Mouse (Mus musculus) Patski (cell line): ENCODE data around the gene Hsd17b10. TPM values are rescaled to one million over a fixed set of nuclear protein-coding genes. Genes with fewer than 3 reads are reported as not detected.

ENCODE experiments used
- ATAC-seq: fragments of 100-300 bp; one replicate; pipeline ENCODE4 v1.8.0; 2021
- CTCF ChIA-PET: fragments of 350-600 bp; sonication (Branson Sonifier 250); formaldehyde crosslinking; loops from one replicate; lab custom pipeline; 2022; ENCODE audit warnings: inconsistent platforms; lab: Charles Lee
- POLR2A ChIA-PET: fragments of 350-600 bp; sonication (Branson Sonifier 250); formaldehyde crosslinking; loops from one replicate; lab custom pipeline; 2022; ENCODE audit warnings: antibody characterized with exemption, inconsistent platforms; lab: Charles Lee
- DNase-seq: peaks from one replicate; pipeline ENCODE4 v3.0.0-alpha.2; 2011; ENCODE audit warnings: low read depth, low spot score
- H3K27me3 ChIP-seq: fragments of 371-371 bp; one replicate; pipeline ENCODE4 v1.5.1; 2021
- CTCF ChIP-seq: fragments of 100-300 bp; IDR thresholded peaks from one replicate; pipeline ENCODE4 v1.5.1; 2021
- in situ Hi-C: fragments of 300-500 bp; cut with MboI; formaldehyde crosslinking; loops from 3 replicates; pipeline ENCODE4 v1.11.1; 2018; ENCODE audit warnings: low pct_unique_long_range_greater_than_20kb, mixed read lengths
- polyA plus RNA-seq: library from polyadenylated mRNA; unstranded; gene quantifications from one replicate; pipeline ENCODE4 v1.2.3, GENCODE M21; 2021

Hsd17b10 gene
- polyA plus RNA-seq: 155 TPM

- POLR2A ChIA-PET: no interaction called here
- no peak for TF ChIP-seq CTCF
- H3K27me3 ChIP-seq: peaks cover 17% of the 10 kb centered on the region
- CTCF ChIA-PET: interaction anchor here (0.8 kb wide), 1 partner anchor 12 kb away, joined by 4 read pairs; no protein-coding TSS in a partner anchor
- in situ Hi-C loops: loop anchor here (25.0 kb wide), 2 partner anchors 335 to 490 kb away; partner anchors contain the start of genes Kantr, Phf8 and Tspyl2
- DNase-seq: no peak
- peak; percentile 96 for ATAC-seq
Observed at GRCm38 (mm10) chrX:152001737-152002710, at the start of gene Hsd17b10. Hsd17b10 (plus strand) TSS chrX:152001845.

- TF ChIP-seq CTCF: no peak
- DNase-seq (no peak), ATAC-seq (no peak)
- ChIA-PET CTCF (no interaction called here), POLR2A (no interaction called here)
- in situ Hi-C loops: no loop called here
- peaks cover 28% of the 10 kb centered on the region for H3K27me3 ChIP-seq
Observed at GRCm38 (mm10) chrX:151999006-151999710, 2.5 kb upstream of the Hsd17b10 start.

GRCm38 (mm10) chrX:152001182-152001684, 412 bp upstream of the Hsd17b10 start:
- no peak for ATAC-seq
- no peak for DNase-seq
- H3K27me3 ChIP-seq: peaks cover 14% of the 10 kb centered on the region
- ChIA-PET POLR2A (no interaction called here), CTCF (no interaction called here)
- no peak for TF ChIP-seq CTCF
- in situ Hi-C loops: loop anchor here (25.0 kb wide), 2 partner anchors 336 to 489 kb away; partner anchors contain the start of genes Kantr, Phf8 and Tspyl2

- ATAC-seq (no peak), DNase-seq (no peak)
- ChIA-PET POLR2A (no interaction called here), CTCF (interaction anchor here (0.8 kb wide), 1 partner anchor 11 kb away, joined by 4 read pairs; no protein-coding TSS in a partner anchor)
- in situ Hi-C loops: loop anchor here (25.0 kb wide), 2 partner anchors 334 to 491 kb away; partner anchors contain the start of genes Kantr, Phf8 and Tspyl2
- TF ChIP-seq CTCF: no peak
- H3K27me3 ChIP-seq: peaks cover 17% of the 10 kb centered on the region
Observed at GRCm38 (mm10) chrX:152002865-152003264, 1.2 kb downstream of the Hsd17b10 start.

GRCm38 (mm10) chrX:152007863-152008262, 6.2 kb downstream of the Hsd17b10 start:
- peaks cover 15% of the 10 kb centered on the region for H3K27me3 ChIP-seq
- CTCF ChIA-PET: no interaction called here
- TF ChIP-seq CTCF: no peak
- no peak for DNase-seq
- in situ Hi-C loops: loop anchor here (25.0 kb wide), 2 partner anchors 329 to 496 kb away; partner anchors contain the start of genes Kantr, Phf8 and Tspyl2
- ATAC-seq: no peak
- POLR2A ChIA-PET: interaction anchor here (0.6 kb wide), 1 partner anchor 242 kb away, joined by 5 read pairs; no protein-coding TSS in a partner anchor

GRCm38 (mm10) chrX:152015752-152016150, 14.1 kb downstream of the Hsd17b10 start:
- ChIA-PET CTCF (interaction anchor here (0.7 kb wide), 1 partner anchor 73 kb away, joined by 3 read pairs; no protein-coding TSS in a partner anchor), POLR2A (no interaction called here)
- TF ChIP-seq CTCF: no peak
- in situ Hi-C loops: loop anchor here (5.0 to 25.0 kb wide), 3 partner anchors 73 to 503 kb away; partner anchors contain the start of genes Kantr, Phf8 and Tspyl2
- DNase-seq (no peak), ATAC-seq (peak; percentile 22)
- H3K27me3 ChIP-seq: peaks cover 7% of the 10 kb centered on the region

- ATAC-seq: peak; percentile 89
- no peak for TF ChIP-seq CTCF
- peak; percentile 70 for DNase-seq
- CTCF ChIA-PET: interaction anchor here (0.7 to 1.4 kb wide), 2 partner anchors 10 to 74 kb away, joined by 3 read pairs; no protein-coding TSS in a partner anchor
- POLR2A ChIA-PET: no interaction called here
- H3K27me3 ChIP-seq: peaks cover 7% of the 10 kb centered on the region
- in situ Hi-C loops: loop anchor here (5.0 to 25.0 kb wide), 3 partner anchors 74 to 504 kb away; partner anchors contain the start of genes Kantr, Phf8 and Tspyl2
Observed at GRCm38 (mm10) chrX:152016151-152017145, 14.8 kb downstream of the Hsd17b10 start, which contains the start of the genes Ribc1 and Smc1a. Ribc1 (minus strand) TSS chrX:152016295. Smc1a (plus strand) TSS chrX:152016428.

GRCm38 (mm10) chrX:152017186-152017585, 15.5 kb downstream of the Hsd17b10 start:
- H3K27me3 ChIP-seq: peaks cover 9% of the 10 kb centered on the region
- no peak for TF ChIP-seq CTCF
- DNase-seq: no peak
- no peak for ATAC-seq
- in situ Hi-C loops: loop anchor here (5.0 to 25.0 kb wide), 3 partner anchors 75 to 505 kb away; partner anchors contain the start of genes Kantr, Phf8 and Tspyl2
- CTCF ChIA-PET: interaction anchor here (0.9 to 1.4 kb wide), 2 partner anchors 10 to 70 kb away, joined by 3 read pairs; no protein-coding TSS in a partner anchor
- POLR2A ChIA-PET: no interaction called here
